ENCODE assay signal across 15 mouse cellular contexts in genomic region chr6:142377081-142377480, GRCm38 (mm10). TPM values are rescaled to one million over a fixed set of nuclear protein-coding genes. Genes with fewer than 3 reads are reported as not detected.
A peak's percentile ranks its signal among the peaks of the same experiment; 100 is the strongest.
DNase-seq lines count a peak whose midpoint lies in the region.
"Had no signal": no experiment of that assay in that cellular context is flagged by ENCODE, and none has a peak within 500 bp of the region (broad histone marks: within the 10 kb centered on the region; RNA-seq: fewer than 3 reads in every experiment).

No protein-coding gene starts in this region.

- DNase-seq in adrenal gland, postnatal 25 days, result peak; percentile 13
- DNase-seq in adrenal gland, postnatal 10 days, result no peak
- DNase-seq in 3T3-L1 (ENCODE audit: low read depth, low spot score) (peak; percentile 70), NIH3T3 (ENCODE audit: low read depth) (peak; percentile 79), MN1 (ENCODE audit: low spot score) (no peak)
- DNase-seq: B cell, adult 2 months; cerebellum, adult 11-12 months; cerebellum, adult 2 months; cerebellum, adult 9-10 months; cerebellum, postnatal 10 days; cerebellum, postnatal 25 days; forebrain, postnatal 0 days had no signal

RNA-seq across cellular contexts. Expression of gene Recql, which starts 9.8 kb away (rescaled TPM):
- 15.5 and 19.0 TPM in 2 replicates for total RNA-seq in adrenal gland, postnatal 25 days (2021)
- 10 to 100 TPM; 13.9 to 17.8 TPM for total RNA-seq in adrenal gland, postnatal 10 days (2021)

RNA-seq across cellular contexts. Expression of gene Golt1b, which starts 9.9 kb away (rescaled TPM):
- total RNA-seq in adrenal gland, postnatal 25 days (2021), result 19.9 and 27.7 TPM in 2 replicates
- total RNA-seq in adrenal gland, postnatal 10 days (2021), result 10 to 100 TPM; 32.5 to 35.0 TPM

RNA-seq across cellular contexts. Expression of gene Pyroxd1, which starts 31.6 kb away (rescaled TPM):
- 12.3 and 18.1 TPM in 2 replicates for total RNA-seq in adrenal gland, postnatal 25 days (2021)
- 10 to 100 TPM in 1 of 2 experiments, 1 to 10 TPM in 1; 9.6 to 14.7 TPM for total RNA-seq in adrenal gland, postnatal 10 days (2021)

RNA-seq across cellular contexts. Expression of gene Spx, which starts 36.2 kb away (rescaled TPM):
- 0.27 TPM in 1 of 2 replicates, not detected in the other for total RNA-seq in adrenal gland, postnatal 25 days (2021)
- under 1 TPM in 1 of 2 experiments, not detected in 1; 0.18 TPM for total RNA-seq in adrenal gland, postnatal 10 days (2021)

RNA-seq across cellular contexts. Expression of gene Slco1a5, which starts 54.3 kb away (rescaled TPM):
- not detected in 2 replicates for total RNA-seq in adrenal gland, postnatal 25 days (2021)
- total RNA-seq in adrenal gland, postnatal 10 days (2021), result not detected
- total RNA-seq: adrenal gland, adult 18-20 months; adrenal gland, postnatal 36 days; CH12.LX had no signal

Comparison
In these comparisons a context has a peak if more than half of its experiments do, and no peak if none do; other contexts are left out.
1. DNase-seq: peak in adrenal gland, postnatal 25 days (single experiment), 3T3-L1 (single experiment) and NIH3T3 (single experiment); none in adrenal gland, postnatal 10 days (single experiment) and MN1 (single experiment).